Mouse (Mus musculus) ES-Bruce4 (cell line): ENCODE data around the gene Ufsp1.

Experiments
- CTCF ChIP-seq: IDR thresholded peaks from one replicate; pipeline ENCODE4 v1.8.1; 2011; ENCODE audit warnings: low read depth, low read length
- POLR2A ChIP-seq: IDR thresholded peaks from one replicate; pipeline ENCODE4 v1.8.1; 2011; ENCODE audit warnings: low read length; ENCODE audit not compliant: insufficient read depth

DNA sequence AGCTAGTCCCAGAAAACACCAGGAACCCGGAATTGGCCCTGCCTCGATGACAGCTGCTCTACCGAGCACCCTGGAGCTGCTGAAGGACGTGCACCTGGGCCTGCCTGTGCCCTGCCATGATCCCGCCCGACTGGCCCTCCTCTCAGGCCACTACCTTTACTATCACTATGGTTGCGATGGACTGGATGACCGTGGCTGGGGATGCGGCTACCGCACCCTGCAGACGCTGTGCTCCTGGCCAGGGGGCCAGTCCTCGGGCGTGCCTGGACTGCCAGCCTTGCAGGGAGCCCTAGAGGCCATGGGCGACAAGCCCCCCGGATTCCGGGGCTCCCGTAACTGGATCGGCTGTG is 290 bp downstream of the Ufsp1 start:
- TF ChIP-seq CTCF (no peak), POLR2A (no peak)
